Mouse (Mus musculus) layer of hippocampus, adult 8-10 months (tissue): ENCODE data around the gene Mmp23. TPM values are rescaled to one million over a fixed set of nuclear protein-coding genes. Genes with fewer than 3 reads are reported as not detected.
"Not testable (repeated sequence)": the region's sequence is repeated elsewhere in the genome, so short reads cannot be mapped to it uniquely, and the experiment has no call there.

Source experiments
- DNase-seq, 2 experiments: peaks; one replicate each; pipeline ENCODE4 v3.0.0; 2022; ENCODE audit warnings: low spot score in 2 of 2
- total RNA-seq, 4 experiments: library from RNA; stranded (reverse); gene quantifications; 2 replicates each; pipeline ENCODE4 v1.2.4; 2022

Gene Mmp23
- total RNA-seq, 4 experiments from 2014 or later = 2.8 to 5.0 (median 3.5) TPM

DNA sequence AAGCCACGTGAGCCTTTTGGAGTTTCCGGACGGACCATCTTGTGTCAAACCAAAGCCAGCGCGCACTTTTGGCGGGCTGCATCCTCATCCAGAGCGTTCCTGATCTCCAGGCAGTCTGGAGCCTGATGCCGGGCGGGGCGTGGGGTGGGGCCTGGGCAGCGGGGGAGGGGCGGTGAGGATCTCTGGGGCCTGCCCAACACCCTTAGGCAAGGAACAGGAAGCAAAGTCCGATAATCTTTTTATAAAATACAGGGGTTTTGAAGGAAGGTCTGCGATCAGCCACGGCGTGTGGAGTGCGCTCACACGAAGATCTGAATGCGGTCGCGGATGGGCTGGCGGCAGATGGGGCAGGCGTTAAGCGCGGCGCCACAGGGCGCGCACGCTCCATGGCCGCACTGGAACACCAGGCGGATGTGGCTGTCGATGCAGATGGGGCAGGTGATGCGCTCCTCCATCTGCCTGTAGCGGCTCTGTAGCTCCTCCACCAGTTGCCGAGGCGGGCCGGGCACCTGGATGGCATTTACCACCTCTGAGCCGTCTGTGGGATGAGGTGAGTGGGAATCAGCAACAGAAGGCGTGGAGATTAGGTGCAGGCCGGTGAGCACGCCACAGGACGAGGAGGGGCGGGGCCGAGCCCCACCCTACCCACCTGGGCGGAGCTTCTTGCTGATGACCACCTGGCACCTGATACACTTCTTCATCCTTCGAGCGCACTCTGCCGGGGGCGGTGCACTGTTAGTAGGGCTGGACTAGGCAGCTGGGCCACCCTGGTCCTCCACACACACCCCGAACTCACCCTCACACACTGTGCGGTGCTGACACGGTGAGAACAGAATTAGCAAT, 1.5 kb upstream of the Mmp23 start:
- DNase-seq = no peak

- DNase-seq = no peak
Observed at GRCm38 (mm10) chr4:155654183-155654455, 935 bp upstream of the Mmp23 start.

DNA sequence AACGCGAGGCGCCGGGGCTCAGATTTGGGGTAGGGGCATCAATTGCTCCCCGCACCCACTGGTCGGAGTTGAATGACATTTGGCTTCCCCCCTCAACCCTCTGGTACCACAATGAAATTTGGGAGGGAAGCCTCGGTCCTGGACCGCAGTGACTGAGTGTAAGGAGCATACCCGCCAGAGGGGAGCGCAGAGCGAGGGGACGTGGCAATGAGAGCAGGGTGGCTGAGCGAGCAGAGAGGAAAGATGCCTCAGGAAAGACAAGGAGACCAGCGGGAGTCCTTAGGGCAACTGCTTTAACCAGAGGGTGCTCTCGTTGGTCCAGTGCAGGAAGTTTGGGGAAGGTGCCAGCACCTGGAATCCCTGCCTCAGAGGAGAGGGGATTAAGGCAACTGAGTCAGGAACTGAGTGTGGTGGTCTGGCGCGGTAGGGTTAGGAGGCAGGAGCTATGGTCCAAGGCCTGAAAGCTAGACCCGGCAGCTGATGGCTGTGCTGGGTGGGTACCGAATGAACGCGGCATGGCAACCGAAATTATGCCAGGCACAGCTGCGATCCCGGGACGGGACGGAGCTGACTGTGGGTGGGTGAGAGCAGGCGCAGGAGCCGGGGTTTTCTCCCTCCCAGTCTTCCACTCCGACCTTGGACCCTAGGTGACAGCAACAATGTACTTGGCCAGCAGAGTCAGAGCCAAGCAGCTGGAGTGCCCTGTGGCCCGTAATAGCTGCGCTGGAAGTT, 433 bp upstream of the Mmp23 start:
- no peak for DNase-seq

GRCm38 (mm10) chr4:155652283-155653085, 700 bp downstream of the Mmp23 start:
- DNase-seq = no peak

- no peak for DNase-seq
Observed at GRCm38 (mm10) chr4:155651553-155652269, 1.5 kb downstream of the Mmp23 start.

DNA sequence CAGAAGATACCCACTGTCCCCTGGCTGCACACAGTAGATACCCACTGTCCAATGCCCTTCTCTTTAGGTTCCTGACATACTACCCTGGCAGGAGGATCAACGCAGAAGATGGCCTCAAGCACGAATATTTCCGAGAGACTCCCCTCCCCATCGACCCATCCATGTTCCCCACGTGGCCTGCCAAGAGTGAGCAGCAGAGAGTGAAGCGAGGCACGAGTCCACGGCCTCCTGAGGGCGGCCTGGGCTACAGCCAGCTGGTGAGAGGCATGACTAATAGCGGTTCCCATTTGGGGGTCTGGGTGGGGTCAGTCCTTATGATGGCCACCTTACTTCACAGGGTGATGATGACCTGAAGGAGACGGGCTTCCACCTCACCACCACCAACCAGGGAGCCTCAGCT, 3.8 kb downstream of the Mmp23 start:
- DNase-seq = no peak

- no peak for DNase-seq
Observed at GRCm38 (mm10) chr4:155645721-155646120, 7.5 kb downstream of the Mmp23 start.

DNA sequence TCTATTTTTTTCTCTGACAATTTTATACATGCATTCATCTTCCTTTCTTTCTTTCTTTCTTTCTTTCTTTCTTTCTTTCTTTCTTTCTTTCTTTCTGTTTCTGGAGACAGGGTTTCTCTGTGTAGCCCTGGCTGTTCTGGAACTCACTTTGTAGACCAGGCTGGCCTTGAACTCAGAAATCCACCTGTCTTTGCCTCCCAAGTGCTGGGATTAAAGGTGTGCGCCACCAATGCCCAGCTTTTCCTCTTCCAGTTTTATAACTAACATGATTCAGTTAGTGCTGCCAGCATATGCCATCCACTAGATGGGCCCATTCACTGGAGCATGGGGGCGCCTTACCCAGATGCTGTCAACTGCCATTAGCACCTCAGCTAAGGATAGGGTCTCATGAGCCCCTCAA, 7.9 kb downstream of the Mmp23 start, which contains the start of gene Gm10563:
TSS of gene Gm10563 (minus strand) at position 101 of the 400 bp plus-strand sequence.
- DNase-seq = not testable (repeated sequence)

DNA sequence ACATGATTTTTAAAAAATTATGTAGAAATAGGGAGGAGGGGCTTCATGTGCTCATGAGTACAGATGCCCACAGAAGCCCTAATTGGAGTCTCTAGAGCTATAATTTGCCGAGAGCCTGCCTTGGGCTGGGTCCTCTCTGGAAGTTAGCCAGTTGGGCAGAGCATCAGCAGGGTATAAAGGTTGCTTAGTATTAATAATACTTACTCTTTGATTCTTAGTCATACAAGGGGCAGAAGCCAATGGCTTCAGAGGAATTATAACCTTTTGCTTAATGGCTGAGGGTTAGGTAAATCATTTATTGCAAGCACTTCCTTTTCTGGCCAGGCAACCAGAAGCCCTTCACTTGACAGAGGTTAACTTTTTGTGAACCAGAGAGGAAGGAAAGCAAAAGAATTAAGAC, 9.7 kb downstream of the Mmp23 start:
- no peak for DNase-seq

- DNase-seq = no peak
Observed at GRCm38 (mm10) chr4:155635766-155636499, 17.3 kb downstream of the Mmp23 start.

GRCm38 (mm10) chr4:155630267-155630666, 22.9 kb downstream of the Mmp23 start:
- DNase-seq = no peak

DNA sequence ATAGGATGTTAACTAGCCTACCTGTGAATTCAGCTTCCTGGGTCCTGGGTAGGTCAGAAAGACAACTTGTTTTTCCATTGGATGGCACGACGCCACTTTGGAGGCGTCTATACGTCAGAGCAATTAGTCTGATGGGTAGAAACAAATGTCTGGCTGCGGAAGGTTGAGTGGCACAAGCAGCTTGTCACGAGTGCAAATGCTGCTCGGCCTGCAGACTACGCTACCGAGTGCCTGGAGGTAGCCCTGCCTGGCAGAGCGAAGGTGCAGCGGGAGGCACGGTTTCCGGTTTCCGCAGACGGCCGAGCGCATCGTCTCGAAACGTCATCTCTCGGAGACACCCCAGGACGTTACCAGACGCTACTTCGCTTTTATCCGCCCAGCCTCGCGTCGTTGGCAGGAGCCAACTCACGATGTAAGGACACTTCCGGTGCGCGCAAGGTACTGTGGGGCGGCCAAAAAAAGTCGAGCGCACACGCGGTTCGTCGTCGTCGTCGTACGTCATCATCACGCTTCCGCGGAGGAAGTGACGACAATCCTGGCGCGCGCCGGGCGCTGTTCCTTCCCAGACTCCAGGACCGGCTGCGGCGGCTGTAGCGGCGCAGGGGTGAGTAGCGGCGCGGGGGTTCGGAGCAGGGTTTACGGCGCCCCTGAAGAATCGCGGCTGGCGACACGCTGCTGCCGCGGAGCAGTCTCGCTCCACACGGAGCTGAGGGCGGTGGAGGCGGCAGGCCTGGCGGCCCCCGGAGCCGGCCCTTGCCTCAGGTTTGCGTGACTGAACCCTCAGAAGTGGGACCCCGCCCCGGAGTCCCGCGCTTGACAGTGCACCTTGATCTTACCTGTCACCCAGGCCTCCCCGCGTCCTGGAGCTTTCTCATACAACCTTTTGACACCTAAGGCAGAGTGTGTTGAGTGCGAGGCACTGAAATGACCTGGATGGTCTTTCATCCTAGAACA, 28.6 kb downstream of the Mmp23 start, which contains the start of gene Cdk11b:
TSS of gene Cdk11b (plus strand) at position 517 of the 954 bp plus-strand sequence.
- DNase-seq = peak; percentile 96 to 97

GRCm38 (mm10) chr4:155618321-155618720, 34.9 kb downstream of the Mmp23 start:
- no peak for DNase-seq

DNA sequence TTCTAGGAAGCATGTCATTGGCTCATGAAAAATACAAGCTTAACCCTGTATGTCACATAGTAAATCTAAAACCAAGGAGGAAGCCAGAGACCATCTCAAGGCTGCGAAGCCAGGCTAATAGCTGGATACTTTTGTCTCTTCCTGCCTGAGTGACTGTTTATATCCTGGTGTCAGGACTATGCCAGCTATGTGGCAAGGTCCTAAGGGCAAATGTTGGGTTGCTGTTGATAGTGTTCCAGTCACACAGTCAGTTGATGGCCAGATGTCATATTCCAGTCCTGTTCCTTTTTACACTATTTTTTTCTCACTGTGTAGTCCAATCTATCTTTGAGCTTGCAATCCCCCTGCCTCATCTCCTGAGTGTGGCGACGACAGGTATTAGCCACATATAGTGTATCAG, 39.9 kb downstream of the Mmp23 start:
- DNase-seq = no peak

DNA sequence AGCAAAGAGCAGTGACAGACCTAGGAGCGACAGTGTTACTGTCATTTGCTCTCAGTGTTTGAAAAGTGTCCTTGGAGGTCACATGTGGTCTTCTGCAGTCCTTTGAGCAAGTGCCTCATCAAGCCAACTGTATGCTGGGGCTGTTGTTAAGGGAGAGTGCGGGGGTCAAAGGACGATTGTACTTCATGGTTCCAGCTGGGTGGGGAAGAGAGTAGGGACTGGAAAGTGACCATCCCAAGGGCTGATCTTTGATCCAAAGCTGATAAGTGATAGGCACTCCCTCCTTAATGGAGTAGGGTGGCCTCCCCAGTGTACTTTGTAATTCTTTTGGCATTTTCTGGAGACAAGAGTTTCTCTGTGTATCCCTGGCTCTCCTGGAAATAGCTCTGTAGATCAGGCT, 41.3 kb downstream of the Mmp23 start:
- no peak for DNase-seq

- no peak for DNase-seq
Observed at GRCm38 (mm10) chr4:155606825-155607224, 46.4 kb downstream of the Mmp23 start.

- no peak for DNase-seq
Observed at GRCm38 (mm10) chr4:155605132-155605531, 48.1 kb downstream of the Mmp23 start.

GRCm38 (mm10) chr4:155603801-155604200, 49.4 kb downstream of the Mmp23 start:
- DNase-seq = no peak

DNA sequence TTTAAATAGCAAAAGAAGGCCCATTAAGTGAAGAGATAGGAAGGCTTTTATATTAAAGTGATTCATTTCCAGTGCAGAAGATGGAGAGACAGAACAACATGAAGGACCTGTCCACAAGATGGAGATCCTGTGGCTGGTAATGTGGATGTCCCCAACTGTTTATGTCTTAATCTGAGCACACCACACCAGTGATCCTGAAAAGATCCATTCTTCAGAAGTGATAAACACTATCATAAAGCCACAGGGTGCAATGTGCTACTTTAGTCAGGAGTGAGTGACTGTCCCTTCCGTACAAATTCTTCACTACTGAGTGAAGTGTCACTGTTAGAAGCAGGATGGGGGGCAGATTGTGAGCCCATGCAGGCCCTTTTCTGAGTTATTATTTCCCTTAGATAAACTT, 50.4 kb downstream of the Mmp23 start:
- no peak for DNase-seq
